Mouse (Mus musculus): ENCODE results near the gene 9330182L06Rik.

9330182L06Rik gene

DNA sequence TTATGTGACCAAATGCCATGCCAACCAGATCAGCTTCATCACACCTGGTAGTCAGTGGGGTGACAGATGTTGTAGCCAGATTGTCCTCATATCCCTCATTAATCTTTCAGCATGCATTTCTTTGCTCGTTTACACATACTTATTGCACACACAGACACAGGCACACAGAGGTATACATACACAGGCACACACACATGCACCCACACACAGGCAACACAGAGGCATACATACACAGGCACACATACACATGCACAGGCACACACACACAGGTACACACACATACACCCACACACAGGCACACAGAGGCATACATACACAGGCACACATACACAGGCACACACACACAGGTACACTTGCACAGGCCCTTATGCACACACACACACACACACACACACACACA lies 99.0 kb downstream of the 9330182L06Rik start:
- DNase-seq, result no peak

DNA sequence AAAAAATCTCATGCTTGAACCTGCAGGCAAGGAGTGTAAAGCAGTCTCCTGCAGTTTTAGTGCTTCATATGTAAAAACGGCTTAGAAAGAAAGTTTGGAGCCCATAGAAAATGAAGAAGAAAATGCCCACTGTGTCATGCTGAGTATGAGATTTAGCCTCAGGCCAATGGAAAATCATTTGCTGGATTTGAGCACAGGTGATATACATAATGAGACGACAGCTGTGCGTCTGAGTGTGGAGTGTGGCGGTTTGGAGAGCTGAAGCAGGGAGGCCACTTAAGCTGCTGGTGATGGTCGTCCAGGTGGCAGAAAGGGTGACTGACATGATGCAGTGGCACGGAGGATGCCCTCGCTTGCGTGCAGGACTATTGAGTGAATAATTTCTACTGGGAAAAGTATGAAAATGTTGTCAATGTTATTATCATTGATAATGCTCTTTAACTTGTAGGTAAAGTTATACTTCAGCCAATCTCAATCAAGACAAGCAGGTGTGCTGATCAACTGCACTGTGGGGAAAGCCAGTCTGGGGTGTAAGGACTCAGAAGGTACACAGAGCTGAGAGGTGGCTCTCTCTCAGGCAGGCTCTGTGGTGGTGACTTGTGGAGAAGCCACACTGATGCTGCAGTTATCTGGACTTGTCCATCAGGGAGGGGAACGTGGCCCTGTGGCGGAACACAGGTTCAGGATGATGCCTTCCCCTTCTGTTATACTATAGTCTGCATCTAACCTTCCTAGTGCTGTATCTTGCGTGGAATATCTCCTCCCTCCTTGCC lies 102.2 kb downstream of the 9330182L06Rik start:
- DNase-seq, result no peak

DNA sequence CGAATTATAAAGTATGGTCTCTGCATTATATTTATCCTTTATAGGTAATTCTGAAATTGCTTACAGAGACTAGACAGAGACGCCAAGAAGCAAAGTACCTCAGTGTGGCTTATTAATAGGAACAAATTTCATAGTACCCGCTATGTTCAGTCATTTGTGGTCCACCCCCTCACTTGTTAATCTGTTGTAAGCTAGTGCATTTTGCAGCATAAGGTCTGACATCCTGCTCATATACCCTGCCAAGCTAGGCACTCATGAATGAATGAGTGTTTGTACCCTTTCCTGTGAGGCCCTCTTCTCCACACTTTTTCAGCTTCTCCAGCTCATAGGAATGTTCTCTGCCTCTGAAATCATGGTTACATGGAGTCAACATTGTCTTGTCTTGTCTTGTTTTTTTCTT lies 105.2 kb downstream of the 9330182L06Rik start:
- no peak for DNase-seq

DNA sequence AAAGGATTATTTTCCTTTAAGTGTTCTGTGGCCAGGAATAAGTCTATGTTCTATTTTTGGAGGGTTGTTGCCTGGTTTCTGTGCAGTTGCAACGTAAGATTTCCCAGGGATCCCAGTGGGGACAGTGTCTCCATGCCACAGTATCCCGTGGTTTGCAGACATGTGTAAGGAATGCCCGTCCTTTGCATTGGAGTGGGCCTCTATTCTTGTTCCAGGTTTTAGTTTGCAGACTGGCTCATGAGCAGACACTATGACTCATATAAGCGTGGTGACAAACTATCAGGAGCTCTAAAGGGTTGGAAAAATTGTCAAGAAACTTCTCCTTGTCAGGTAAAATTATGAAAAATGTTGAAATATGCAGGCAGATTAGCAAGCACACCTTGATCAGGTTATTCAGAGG lies 107.4 kb downstream of the 9330182L06Rik start:
- no peak for DNase-seq

DNA sequence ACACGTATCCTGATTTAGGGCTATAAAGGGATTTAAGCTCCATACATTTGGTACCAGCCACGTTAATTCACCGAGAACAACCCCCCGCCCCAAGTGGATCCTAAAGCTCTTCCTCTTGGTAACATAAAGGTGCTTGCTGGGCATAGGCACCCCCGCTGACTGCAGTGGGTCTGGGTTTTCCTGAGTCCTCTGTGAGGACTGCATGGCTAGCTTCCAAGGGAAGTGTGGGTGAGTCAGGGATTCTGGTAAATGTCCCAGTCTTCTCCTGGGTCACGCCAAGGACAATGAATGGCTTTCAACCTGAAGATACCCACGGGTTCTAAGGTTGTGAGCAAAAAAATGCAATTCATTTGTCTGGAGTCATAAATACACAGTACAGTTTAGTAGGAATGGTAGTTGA lies 124.0 kb downstream of the 9330182L06Rik start:
- peak; percentile 43 to 74 for DNase-seq

DNA sequence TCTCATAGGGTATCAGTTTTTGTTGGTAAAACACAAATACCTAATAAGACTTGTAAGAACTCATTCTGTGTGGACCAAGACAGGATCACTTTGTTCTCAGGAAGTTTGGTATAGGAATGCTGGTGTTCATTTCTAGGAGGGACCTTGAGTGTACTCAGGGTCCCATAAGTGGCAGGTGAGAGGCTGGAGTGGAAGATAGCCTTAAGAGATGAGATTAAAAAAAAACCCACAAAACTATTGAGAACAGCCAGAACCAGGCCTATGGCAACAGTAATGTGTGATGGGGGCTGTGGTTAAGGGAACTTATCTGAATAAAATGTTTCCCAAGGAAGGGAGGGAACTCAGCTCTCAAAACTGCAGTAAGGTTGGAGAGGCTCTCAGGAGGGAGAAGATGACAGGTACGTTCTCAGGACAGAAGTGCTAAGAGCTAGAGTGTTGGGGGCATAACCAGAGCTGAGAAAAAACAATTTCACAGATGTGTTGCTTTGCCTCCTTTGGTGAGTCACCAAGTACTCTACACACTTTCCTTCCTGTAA lies 126.0 kb downstream of the 9330182L06Rik start:
- DNase-seq, result no peak

DNA sequence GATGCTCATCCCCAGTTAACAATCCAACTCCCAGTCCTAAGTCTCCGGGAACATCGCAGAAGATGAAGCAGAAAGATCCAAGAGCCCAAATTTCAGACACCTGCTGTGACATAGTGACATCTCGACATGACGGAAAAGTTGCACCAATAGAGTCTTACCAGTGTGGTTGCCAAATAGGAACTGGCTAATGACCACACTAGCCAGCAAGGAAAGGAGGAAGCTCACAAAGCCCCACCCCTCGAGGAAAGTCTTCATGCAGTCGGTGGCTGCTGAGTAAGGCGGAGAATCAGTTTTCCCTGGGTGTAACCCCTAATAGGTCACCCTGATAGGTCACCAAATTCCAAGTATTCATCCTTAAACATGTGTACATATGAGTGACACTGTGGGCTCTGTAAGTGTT lies 151.2 kb downstream of the 9330182L06Rik start:
- no peak for DNase-seq

DNA sequence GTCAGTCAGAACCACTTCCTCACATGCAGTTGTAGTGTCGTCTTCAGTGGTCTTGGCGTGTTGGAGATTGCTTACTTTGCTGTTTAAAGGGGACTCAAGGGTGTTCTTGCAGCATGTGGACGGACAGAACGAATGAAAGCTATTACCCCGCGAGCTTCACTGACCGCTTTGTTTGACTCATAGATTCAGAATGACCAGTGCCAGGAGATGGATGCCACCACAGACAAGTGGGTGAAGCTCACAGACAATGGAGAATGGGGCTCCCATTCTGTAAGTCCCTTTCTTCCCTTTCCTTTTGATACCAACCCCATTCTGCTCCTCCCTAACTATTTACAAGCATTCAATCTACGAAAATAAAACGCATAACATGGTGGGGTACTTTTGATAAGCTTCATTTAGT lies 151.9 kb downstream of the 9330182L06Rik start:
- no peak for DNase-seq

DNA sequence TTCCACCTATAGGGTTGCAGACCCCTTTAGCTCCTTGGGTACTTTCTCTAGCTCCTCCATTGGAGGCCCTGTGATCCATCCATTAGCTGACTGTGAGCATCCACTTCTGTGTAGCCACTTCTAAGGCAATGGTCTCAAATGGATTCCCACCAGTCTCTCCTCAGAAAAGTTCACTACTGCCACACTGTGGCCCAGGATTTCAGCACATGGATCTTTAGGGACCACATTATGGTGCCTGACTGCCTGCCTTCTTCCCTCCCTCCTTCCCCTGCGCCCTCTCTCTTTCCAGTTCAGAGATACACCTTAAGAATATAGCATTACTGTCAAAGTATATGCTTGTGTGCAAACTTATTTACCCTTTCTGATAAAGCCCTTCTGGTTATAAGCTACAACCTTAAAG lies 154.0 kb downstream of the 9330182L06Rik start:
- DNase-seq, result peak; percentile 25 to 65

DNA sequence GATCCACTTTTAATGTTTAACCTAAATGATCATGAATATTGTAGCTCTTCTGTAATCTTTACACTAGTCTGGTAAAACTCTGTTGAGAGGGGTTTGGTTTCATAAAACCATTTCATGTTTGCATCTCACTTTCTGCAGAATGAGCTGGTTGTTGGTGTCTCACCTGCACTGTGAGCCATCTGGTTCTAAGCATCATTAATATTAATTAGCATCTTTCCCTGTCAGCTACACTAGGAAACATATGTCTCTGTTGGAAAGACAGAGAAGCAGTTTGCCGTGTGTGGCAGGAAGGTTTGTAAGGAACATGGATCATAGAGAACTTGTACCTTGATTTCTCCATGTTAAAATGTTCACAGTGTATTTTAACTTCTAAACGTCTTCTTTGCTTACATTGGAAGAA lies 158.5 kb downstream of the 9330182L06Rik start:
- DNase-seq, result no peak

DNA sequence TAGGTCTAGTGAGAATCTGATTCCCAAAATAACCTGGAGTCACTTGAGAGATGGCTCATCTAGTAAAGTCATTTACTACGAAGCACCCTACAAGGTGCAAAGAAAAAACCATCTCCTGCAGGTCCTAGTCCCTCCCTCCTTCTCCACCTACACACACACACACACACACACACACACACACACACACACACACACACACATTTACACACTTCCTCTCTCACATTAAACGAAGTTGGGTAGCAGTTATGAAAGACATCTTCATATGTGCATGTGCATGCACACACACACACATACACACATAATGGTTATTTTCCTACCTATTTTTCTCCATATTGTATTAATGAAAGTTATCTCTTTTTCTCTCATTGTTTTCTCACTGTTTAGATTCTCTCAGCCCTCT lies 161.2 kb downstream of the 9330182L06Rik start:
- DNase-seq, result no peak

DNA sequence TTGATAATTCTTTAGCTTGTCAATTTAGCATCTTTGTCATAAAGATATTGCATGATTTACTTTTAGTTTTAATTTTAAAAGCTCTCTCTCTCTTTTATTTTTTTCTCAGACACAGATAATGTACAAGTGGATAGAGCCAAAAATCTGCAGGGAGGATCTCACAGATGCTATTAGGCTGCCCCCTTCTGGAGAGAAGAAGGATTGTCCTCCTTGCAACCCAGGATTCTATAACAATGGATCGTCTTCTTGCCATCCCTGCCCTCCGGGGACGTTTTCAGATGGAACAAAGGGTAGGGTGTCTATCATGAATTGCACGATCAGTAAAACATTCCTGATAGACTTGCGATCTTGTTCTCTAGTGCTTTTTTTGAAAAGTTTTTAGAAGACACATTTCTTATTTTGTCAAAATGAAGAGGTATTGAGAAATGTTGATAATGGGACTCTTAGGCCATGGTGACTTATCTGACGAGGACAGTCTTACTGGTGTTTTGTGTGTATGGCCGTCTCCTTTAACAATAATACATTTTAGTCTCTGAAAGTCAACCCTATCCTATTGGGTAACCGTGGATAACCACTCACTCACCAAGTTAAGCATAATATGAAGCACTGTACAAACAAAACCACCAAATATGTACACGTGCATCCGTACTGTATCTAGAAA lies 161.8 kb downstream of the 9330182L06Rik start:
- peak; percentile 38 to 69 for DNase-seq

DNA sequence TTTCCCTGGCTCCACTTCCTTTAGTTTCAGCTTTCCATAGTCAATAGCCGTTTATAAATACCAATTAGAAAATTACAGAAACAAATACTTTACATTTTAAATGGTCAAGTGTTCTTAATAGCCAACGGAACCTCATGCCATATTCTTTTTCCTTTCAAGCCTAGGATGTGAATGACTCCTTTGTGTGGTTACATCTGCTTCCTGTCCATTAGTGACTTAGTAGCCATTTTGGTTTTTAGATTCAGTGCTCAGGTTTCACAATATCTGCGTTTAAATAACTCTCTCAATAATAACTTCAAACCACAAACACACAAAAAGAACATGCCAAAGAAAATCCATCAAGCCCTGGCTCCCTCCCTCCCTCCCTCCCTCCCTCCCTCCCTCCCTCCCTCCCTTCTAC lies 162.8 kb downstream of the 9330182L06Rik start:
- no peak for DNase-seq

DNA sequence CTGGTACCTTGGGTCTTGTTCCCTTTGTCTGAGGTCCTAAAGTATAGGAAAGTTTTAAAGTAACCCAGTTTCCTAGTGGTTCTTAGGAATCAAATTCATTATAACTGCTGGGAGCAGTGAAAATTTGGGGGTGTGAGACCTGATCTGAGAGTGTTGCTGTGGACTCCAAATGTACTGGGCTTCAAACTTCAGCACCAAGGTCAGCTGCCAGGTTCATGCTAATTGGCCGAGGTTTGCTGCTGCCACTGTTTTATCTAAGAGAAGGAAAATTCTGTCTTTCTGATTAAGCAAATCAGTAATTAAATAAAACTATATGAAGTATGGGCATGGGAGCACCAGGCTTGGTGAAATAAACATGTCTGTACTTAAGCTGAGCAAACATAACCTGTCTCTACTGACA lies 180.2 kb downstream of the 9330182L06Rik start:
- no peak for DNase-seq

DNA sequence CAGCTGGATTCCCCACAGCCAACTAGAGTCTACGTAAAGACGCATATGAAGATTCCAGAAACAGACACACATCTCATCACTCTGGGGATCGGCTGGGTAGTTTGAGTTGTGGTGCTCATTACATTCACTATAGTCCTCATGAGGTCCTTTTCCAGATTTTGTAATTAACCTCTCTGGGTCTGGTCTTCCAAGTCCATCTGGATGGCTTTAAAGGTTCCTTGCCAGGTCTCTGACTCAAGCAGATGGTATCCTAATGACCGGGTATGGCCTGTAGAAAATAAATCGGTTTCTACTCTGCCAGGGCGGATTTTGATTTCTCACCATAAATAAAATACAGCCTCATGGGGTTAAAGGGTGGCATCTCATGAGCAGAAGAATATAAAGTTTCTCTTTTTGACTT lies 183.0 kb downstream of the 9330182L06Rik start:
- peak; percentile 56 to 63 for DNase-seq

DNA sequence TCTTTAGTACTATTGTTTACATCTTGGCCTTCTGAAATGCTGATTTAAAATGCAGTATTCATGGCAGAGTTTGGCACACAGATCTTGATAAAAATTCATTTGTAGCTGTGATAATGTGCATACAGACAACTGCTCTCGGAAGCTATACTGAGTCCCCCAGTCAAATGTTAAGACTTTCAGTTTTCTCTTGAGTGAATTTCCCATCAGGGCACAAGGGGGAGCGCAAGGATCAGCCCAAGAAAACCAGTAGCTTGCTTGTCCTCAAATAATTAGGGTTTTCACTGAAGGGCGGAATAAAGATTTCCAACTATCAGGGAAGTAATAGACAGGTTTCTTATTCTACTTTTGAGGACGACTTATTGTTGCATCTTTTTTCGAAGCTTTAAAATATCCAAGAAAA lies 183.7 kb downstream of the 9330182L06Rik start:
- peak; percentile 61 to 71 for DNase-seq

DNA sequence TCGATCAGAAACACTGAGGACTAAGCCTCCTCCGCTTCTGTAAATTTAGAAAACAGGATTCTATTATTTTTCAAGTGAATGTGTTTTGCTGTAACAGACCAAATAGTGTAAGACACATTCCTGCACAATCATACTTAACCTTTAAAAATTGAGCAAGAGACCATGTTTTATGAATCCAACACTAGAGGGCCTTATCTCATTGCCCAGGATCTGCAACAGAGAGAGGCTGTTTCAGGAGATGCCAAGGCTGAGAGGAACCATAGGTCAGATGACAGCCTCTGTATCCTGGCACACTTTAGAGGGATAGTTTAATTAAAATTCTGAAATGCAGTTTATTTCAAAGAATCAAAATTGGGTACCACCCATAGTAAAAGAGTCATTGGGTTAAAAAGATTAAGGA lies 187.4 kb downstream of the 9330182L06Rik start:
- no peak for DNase-seq

DNA sequence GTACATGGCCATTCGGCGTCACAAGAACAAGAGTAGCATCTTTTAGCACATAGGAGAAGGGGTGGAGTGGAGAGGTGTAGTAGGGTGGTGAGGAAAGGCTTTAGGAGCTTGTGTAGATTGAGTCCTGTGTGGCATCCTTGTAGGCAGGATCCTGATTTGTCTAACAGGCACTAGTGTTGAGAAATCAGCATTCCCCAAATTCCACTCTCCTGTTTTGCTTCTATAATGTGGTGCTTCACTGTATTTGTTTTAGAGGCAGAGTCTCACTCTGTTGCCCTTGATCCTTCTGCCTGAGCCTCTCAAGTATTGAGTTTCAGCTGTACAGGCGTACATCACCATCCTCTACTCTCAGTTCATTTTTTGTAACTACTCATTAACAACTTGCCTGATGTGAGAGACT lies 211.7 kb downstream of the 9330182L06Rik start:
- no peak for DNase-seq

DNA sequence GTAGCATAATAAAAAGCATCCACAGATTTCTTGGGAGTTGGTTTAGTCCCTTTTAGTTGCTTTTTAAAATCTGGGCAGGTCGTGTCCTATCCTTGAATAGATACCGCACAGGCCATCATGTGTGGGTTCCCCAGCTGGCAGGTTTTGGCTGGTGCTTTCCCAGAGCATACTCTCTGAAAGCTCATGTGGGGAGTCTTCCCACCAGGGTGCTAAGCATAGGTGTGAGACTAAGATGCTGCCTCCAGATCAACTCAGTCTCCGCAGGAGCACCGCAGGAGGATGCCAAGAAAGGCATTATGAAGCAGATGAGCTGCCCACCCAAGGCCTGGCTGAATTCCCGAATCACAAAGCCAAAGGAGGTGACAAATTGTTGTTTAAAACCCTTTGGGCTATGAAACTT lies 229.5 kb downstream of the 9330182L06Rik start:
- DNase-seq, result peak; percentile 37 to 57

DNA sequence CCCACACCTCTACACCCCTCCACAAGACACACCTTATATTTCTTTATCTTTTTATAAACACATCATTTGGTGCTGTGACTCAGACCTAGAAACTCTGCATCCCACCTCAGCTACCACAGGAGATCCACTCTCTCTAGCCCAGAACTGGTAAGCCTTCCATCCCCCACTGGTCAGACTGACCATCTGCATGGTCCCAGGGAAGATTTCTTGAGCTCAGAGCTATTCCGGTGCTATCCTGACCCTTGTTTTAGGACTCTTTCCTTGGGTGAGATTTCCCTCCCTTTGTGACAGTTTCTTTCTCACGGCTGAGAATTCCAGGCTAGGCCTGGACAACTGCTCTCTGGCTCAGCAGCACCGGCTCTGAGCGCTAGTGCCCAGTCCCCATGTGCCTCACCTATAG lies 231.3 kb downstream of the 9330182L06Rik start:
- no peak for DNase-seq

DNA sequence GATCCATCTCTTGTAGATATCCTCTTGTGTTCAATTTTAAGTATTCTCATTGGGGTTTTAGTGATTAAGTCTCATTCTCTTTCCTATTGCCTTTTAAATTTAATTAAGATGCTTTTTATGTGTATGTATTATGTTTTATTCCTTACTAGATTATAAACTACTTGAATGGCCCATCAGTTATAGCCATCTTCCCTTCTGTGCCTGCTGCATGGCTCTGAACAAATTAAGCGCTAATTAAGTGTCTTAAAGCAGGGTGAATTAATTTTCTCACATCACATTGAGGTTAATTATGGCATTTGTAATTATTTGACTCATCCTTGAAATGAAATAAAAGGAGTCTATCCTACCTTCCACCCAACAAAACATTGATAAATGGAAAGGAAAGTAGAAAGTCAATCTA lies 245.1 kb downstream of the 9330182L06Rik start:
- DNase-seq, result no peak

DNA sequence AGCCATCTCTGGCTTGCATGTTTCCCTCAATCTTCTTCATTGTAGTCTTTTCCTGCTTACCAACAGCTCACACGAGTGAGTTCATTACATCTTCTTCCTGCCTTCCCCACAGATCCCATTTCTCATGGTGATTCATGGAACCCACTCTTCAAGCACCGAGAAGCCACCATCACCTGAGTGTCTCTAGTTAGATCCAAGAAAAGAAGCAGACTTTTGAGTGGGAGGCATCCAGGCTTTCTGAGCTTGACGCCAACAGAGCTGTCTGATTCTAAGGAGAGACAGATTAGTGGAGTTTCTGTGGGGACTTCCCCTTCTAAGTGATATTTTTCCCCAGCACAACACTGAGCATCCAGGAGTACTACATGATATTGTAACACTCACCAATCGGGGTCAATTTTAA lies 259.6 kb downstream of the 9330182L06Rik start:
- no peak for DNase-seq

Data from cerebellum, postnatal 25 days (tissue).